Mouse (Mus musculus): ENCODE results near the gene Spata13. TPM values are rescaled to one million over a fixed set of nuclear protein-coding genes. Genes with fewer than 3 reads are reported as not detected.

Gene Spata13
- polyA plus RNA-seq, 1 experiment: 17.6 TPM

- DNase-seq (ENCODE audit: low read depth): peak; percentile 45
Measured at GRCm38 (mm10) chr14:60784427-60785315, 150.9 kb downstream of the Spata13 start, which contains the start of gene Mipep. Mipep (plus strand) TSS chr14:60784573.

GRCm38 (mm10) chr14:60790103-60790502, 156.3 kb downstream of the Spata13 start:
- DNase-seq (ENCODE audit: low read depth): no peak

GRCm38 (mm10) chr14:60796600-60797322, 163.0 kb downstream of the Spata13 start:
- no peak for DNase-seq (ENCODE audit: low read depth)

GRCm38 (mm10) chr14:60797596-60797995, 163.8 kb downstream of the Spata13 start:
- DNase-seq (ENCODE audit: low read depth): no peak

- DNase-seq (ENCODE audit: low read depth): no peak
Measured at GRCm38 (mm10) chr14:60798721-60799120, 164.9 kb downstream of the Spata13 start.

GRCm38 (mm10) chr14:60799762-60800728, 166.2 kb downstream of the Spata13 start:
- no peak for DNase-seq (ENCODE audit: low read depth)

- DNase-seq (ENCODE audit: low read depth): no peak
Measured at GRCm38 (mm10) chr14:60802026-60802425, 168.2 kb downstream of the Spata13 start.

GRCm38 (mm10) chr14:60804978-60805377, 171.2 kb downstream of the Spata13 start:
- no peak for DNase-seq (ENCODE audit: low read depth)

GRCm38 (mm10) chr14:60805871-60806270, 172.1 kb downstream of the Spata13 start:
- no peak for DNase-seq (ENCODE audit: low read depth)

- DNase-seq (ENCODE audit: low read depth): no peak
Measured at GRCm38 (mm10) chr14:60806891-60807344, 173.1 kb downstream of the Spata13 start.

GRCm38 (mm10) chr14:60809881-60810280, 176.1 kb downstream of the Spata13 start:
- no peak for DNase-seq (ENCODE audit: low read depth)

GRCm38 (mm10) chr14:60811547-60811946, 177.7 kb downstream of the Spata13 start:
- no peak for DNase-seq (ENCODE audit: low read depth)

Other genes starting within 250 kb of the Spata13 start
- gene C1qtnf9, start 134.1 kb downstream of the Spata13 start, polyA plus RNA-seq (2012; rRNA removed): 42.3 and 46.2 TPM in 2 replicates
- gene Mipep, start 150.6 kb downstream of the Spata13 start, polyA plus RNA-seq (2012; rRNA removed): 9.2 and 10.0 TPM in 2 replicates

Measured in gonadal fat pad, adult 2 months (tissue).